13 mouse cellular contexts compared by ENCODE assay signal in the genomic region with DNA sequence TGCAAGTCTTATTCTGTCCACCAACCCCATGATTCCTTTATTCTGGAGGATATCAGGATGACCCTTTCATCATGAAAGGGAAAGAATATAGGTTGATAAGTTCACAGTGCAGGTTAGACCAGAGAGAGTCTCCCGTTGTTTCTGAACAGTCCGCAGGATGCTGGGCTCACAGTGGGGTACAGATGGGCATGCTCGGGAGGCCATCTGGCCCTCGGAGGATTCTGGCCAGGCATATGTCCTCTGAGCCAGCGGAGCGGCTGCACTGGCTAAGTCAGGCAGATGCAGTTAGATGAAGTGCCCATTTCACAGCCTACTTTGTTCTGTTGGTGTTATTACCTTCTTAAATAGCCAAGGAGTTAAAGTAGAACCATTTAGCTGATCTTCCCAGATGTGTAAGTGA.
DNase-seq lines count a peak whose midpoint lies in the region; ATAC-seq and TF ChIP-seq lines count a peak whose summit lies in the region.
"Had no signal": no experiment of that assay in that cellular context is flagged by ENCODE, and none has a peak within 500 bp of the region (broad histone marks: within the 10 kb centered on the region; RNA-seq: fewer than 3 reads in every experiment).

No protein-coding gene starts in this region.

- no peaks in the 10 kb centered on the region for H3K27me3 ChIP-seq in kidney, embryonic 16.5 days (ENCODE audit: insufficient read depth, low read length)
- no peaks in the 10 kb centered on the region for H3K27me3 ChIP-seq in cerebellum, adult 2 months (ENCODE audit: control insufficient read depth, insufficient read depth, low read length)
- no peaks in the 10 kb centered on the region for H3K27me3 ChIP-seq in intestine, embryonic 16.5 days (replicated peaks; ENCODE audit: control insufficient read depth, insufficient read depth, low read length)
- H3K27me3 ChIP-seq: megakaryocyte, embryonic 14.5 days; neural tube, embryonic 13.5 days had no signal

- H3K27ac ChIP-seq in kidney, embryonic 16.5 days (ENCODE audit: low read length): peak overlapping the region; percentile 55
- no peak overlapping the region for H3K27ac ChIP-seq in cerebellum, adult 2 months (ENCODE audit: insufficient read depth, low read length)
- H3K27ac ChIP-seq in intestine, embryonic 16.5 days (ENCODE audit: low read length): peak overlapping the region; percentile 20
- H3K27ac ChIP-seq: hindbrain, embryonic 14.5 days; neural tube, embryonic 13.5 days had no signal

- TF ChIP-seq POLR2A in cerebellum, adult 2 months (IDR thresholded peaks at IDR 0.05; ENCODE audit: borderline replicate concordance, insufficient read depth, low read length): no peak

- H3K4me1 ChIP-seq in kidney, embryonic 16.5 days (ENCODE audit: insufficient read depth, low read length): no peaks in the 10 kb centered on the region; the same call in none of the 2 replicates
- H3K4me1 ChIP-seq in cerebellum, adult 2 months (ENCODE audit: control insufficient read depth, insufficient read depth, low read length): peaks cover 14% of the 10 kb centered on the region; the same call in 1 of the 2 replicates
- H3K4me1 ChIP-seq in intestine, embryonic 16.5 days (ENCODE audit: control insufficient read depth, insufficient read depth, low read length): peaks cover 3% of the 10 kb centered on the region
- H3K4me1 ChIP-seq: megakaryocyte, embryonic 14.5 days; neural tube, embryonic 13.5 days had no signal

- no peaks in the 10 kb centered on the region for H3K9me3 ChIP-seq in kidney, embryonic 16.5 days (ENCODE audit: low read length)
- no peaks in the 10 kb centered on the region for H3K9me3 ChIP-seq in intestine, embryonic 16.5 days (ENCODE audit: control insufficient read depth, low read length)
- H3K9me3 ChIP-seq: neural tube, embryonic 13.5 days had no signal

- H3K4me2 ChIP-seq in kidney, embryonic 16.5 days (replicated peaks; ENCODE audit: low read depth, low read length): no peak overlapping the region
- H3K4me2 ChIP-seq in intestine, embryonic 16.5 days (ENCODE audit: low read depth, low read length): no peak overlapping the region
- H3K4me2 ChIP-seq: hindbrain, embryonic 14.5 days; neural tube, embryonic 13.5 days had no signal

- H3K4me3 ChIP-seq in kidney, embryonic 16.5 days (ENCODE audit: low read length): no peak overlapping the region
- H3K4me3 ChIP-seq in cerebellum, adult 2 months (replicated peaks; ENCODE audit: insufficient read depth, low read depth, low read length): no peak overlapping the region
- H3K4me3 ChIP-seq in intestine, embryonic 16.5 days (ENCODE audit: low read length): no peak overlapping the region
- H3K4me3 ChIP-seq: megakaryocyte, embryonic 14.5 days; neural tube, embryonic 13.5 days had no signal

- no peak for DNase-seq in kidney, postnatal 10 days
- peak; percentile 85 to 88 for DNase-seq in cerebellum, adult 2 months
- no peak for DNase-seq in thymus, postnatal 14 days
- DNase-seq in gastrocnemius, postnatal 36 days: no peak
- DNase-seq: right cerebral cortex, postnatal 4 days; thymus, postnatal 4 days had no signal

- H3K9ac ChIP-seq in kidney, embryonic 16.5 days (replicated peaks; ENCODE audit: low read length): no peak overlapping the region
- no peak overlapping the region for H3K9ac ChIP-seq in intestine, embryonic 16.5 days (ENCODE audit: low read depth, low read length)
- H3K9ac ChIP-seq: hindbrain, embryonic 14.5 days; neural tube, embryonic 13.5 days had no signal

- ATAC-seq in kidney, embryonic 16.5 days (ENCODE audit: low FRiP score, low TSS enrichment): no peak; the same call in 1 of the 2 replicates
- ATAC-seq in cerebellum, adult (ENCODE audit: insufficient number of reproducible peaks, low FRiP score, low TSS enrichment): peak; percentile 86
- ATAC-seq in intestine, embryonic 16.5 days: no peak
- ATAC-seq: forebrain, embryonic 14.5 days had no signal

- no peak for TF ChIP-seq CTCF in cerebellum, adult 2 months (IDR thresholded peaks at IDR 0.05; ENCODE audit: borderline replicate concordance, insufficient read depth, low read depth, low read length)

- 77% methylated on average over 6 of the region's 6 CpGs for WGBS in kidney, embryonic 16.5 days
- 15% methylated on average over 6 of the region's 6 CpGs for WGBS in cerebellum, adult 2 months
- 66% methylated on average over 6 of the region's 6 CpGs for WGBS in intestine, embryonic 16.5 days

- intact Hi-C loops in gastrocnemius, postnatal 36 days (cut with DNase I): no loop called here

- H3K36me3 ChIP-seq in kidney, embryonic 16.5 days (ENCODE audit: insufficient read depth, low read length): no peaks in the 10 kb centered on the region
- H3K36me3 ChIP-seq in intestine, embryonic 16.5 days (ENCODE audit: control insufficient read depth, insufficient read depth, low read length): no peaks in the 10 kb centered on the region
- H3K36me3 ChIP-seq: neural tube, embryonic 13.5 days had no signal

Comparison
In these comparisons a context has a peak if more than half of its experiments do, and no peak if none do; other contexts are left out.
1. DNase-seq: peak in cerebellum, adult 2 months (2 of 2); none in kidney, postnatal 10 days (single experiment), thymus, postnatal 14 days (single experiment) and gastrocnemius, postnatal 36 days (0 of 2).